Mouse (Mus musculus): ENCODE results near the gene Gm43720. TPM values are rescaled to one million over a fixed set of nuclear protein-coding genes. Genes with fewer than 3 reads are reported as not detected.

Gm43720 gene
- total RNA-seq (2021): not detected
- long read RNA-seq, experiment 1: 0 reads
- long read RNA-seq, experiment 2, partial matches to known transcripts: 0 of 1 reads
- long read RNA-seq, experiment 2, other reads (novel, unspliced or antisense): 1 of 1 reads

DNA sequence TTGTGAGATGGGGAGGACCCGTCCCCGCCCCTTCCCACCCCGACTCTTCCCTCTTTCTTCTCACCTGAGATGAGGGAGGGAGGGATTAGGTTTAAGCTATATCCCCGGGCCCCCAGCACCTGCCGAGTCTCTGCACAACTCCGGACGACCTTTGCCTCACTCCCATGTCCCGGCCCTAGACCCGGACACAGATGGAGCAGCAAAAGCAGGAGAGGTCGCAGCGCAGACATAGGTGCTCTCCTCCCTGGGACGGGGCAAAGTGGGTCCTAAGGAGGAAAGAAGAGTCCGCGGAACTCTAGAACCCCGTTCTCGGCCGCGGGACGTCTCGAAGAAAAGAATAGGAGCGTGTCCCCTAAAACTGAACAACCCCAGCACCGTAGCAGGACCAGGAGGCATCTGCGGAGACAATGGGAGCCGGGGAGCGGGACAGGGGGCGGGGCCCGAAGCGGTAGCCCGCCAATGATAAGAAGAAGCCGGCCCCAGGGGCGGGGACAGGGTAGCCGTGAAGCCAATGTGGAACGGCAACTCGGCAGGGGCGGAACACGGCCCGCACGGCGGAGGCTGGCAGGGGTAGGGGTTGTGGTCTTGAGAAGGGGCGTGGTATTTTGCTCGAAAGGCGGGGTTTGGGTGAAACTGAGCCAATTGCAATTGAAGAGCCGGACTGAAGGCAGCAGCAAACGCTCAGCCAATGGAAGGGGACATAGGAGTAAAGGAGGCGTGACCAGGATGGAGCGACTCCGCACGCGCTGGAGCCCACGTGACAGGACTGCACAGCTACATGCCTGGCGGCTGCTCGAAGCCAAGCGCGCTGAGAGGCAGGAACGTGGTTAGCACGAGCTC, at the start of gene Gm43720, which contains the start of the genes Gpc2 and Stag3:
Gene Gm43720, minus strand, starts transcription at position 374 of the 840 bp plus-strand sequence.
Gene Gpc2, minus strand, starts transcription at position 421 of the 840 bp plus-strand sequence.
Gene Stag3, plus strand, starts transcription at position 656 of the 840 bp plus-strand sequence.
- peak; percentile 67 to 74 for DNase-seq (ENCODE audit: low spot score in 2 of 2)

DNA sequence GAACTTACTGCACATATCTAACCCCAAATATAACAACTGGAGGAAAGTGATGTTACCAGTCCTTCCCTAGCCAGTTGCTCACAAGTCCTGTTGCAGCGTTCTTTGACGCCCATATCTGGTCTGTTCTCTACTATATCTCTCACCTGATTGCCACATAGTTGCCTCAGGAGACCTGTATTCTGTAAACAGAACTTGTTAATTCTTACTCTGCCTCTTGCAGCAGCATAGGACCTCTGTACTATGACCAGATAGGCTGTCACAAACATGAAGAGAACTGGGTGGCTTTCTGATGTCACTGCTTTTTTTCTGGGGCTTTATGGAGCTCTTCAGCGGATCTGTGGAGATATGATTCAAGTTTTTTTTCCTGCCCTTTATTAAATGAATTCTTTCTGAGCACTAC, 33.0 kb upstream of the Gm43720 start:
- no peak for DNase-seq (ENCODE audit: low spot score in 2 of 2)

DNA sequence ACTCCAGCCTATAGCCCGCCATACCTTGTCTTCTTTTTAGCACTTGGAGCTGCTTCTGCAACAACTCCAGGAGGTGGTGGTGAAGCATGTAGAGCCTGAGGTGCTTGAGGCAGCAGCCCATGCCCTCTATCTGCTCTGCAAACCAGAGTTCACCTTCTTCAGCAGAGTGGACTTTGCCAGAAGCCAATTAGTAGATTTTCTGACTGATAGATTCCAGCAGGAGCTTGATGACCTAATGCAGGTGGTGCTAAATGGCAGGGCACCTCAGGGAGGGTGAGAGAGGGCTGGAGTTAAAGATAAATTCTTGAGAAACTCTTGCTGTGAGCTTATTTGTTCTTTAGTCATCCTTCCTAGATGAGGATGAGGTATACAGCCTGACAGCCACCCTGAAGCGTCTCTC, 19.9 kb upstream of the Gm43720 start:
- no peak for DNase-seq (ENCODE audit: low spot score in 2 of 2)

DNA sequence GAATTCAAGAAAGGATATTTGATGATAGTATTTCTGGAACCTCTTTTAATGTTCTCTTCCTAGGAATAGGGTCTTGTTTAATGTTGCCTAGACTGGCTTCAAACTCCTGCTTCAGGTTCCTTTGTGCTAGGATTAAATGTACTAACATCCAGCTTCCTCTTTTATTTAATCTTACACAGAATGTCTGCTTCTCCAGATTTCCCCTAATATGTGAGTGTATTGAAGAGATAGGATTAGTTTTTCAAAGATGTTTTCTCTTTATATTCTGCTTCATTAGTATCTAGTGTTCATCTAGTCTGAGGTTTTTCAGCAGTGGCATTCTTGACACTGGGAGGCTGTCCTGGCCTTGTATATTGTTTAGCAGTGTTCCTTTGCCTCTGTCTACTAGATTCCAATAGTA, 14.4 kb upstream of the Gm43720 start:
- no peak for DNase-seq (ENCODE audit: low spot score in 2 of 2)

DNA sequence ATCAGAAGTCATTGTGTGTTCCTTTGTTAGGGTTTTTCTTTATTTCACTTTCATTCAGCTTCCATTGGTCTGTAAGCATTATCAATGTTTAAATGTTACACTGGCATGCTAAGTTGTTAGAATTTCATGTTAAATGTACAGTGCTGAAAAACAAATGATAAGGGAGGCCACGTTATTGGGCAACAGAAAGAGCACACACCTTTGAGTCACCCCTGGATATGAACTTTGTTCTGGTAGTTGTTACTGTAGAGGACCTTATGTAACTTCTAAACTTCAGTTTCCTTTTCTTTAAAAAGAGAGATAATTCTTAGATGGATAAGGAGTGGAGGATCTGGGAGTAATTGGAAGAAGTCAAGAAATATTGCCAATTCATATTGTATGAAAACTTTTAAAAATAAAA, 11.9 kb upstream of the Gm43720 start:
- no peak for DNase-seq (ENCODE audit: low spot score in 2 of 2)

DNA sequence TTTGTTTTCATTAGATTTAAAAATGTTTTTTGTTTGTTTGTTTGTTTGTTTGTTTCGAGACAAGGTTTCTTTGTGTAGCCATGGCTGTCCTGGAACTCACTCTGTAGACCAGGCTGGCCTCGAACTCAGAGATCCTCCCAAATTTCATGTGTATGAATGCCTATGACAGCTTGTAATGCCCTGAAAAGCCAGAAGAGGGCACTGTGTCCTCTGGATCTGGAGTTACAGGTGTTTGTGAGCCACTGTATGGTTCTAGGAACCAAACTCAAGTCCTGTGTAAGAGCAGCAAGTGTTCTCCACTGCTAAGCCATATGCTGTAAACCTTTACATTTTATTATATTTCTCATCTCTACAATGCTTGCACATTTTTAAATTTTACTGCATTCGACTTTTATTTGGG, 8.1 kb upstream of the Gm43720 start:
- DNase-seq (ENCODE audit: low spot score in 2 of 2): no peak

DNA sequence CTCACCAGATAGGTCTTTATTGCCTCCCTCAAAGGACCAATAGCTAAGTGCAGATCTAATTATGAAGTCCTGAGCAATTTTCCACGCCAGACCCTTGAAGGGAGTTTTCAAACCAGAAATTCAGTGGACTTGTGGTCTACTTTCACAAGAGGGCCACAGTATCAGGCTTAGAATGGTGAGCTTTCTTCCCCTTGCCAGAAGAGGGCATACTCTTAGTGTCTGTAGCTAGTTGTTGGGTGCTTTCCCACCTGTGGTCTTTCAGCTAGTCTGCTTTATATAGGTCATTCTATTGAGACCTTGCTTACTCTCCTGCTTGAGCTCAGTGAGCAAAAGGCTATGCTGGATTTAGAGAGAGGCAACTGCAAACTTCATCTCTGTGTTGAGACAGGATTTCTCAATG, 3.8 kb upstream of the Gm43720 start:
- DNase-seq (ENCODE audit: low spot score in 2 of 2): no peak

DNA sequence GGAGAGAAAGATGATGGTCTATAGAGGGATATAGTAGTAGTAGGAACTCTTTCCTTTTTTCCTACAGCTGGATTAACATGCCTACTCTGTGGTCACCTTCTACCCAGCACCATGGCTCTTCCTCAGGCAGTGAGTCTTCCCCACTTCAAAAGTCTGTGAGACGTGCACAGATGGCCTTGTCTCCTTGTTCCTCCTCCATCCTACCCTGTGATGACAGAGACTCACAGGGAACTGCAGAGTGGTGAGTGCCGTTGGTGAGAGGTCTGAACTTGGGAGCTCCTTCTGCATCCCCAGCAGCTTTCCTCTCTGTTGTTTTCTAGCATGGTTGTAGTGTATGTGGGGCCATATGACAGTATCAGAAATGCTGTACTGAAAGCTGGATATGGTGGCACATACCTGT, 2.0 kb upstream of the Gm43720 start:
- DNase-seq (ENCODE audit: low spot score in 2 of 2): no peak

DNA sequence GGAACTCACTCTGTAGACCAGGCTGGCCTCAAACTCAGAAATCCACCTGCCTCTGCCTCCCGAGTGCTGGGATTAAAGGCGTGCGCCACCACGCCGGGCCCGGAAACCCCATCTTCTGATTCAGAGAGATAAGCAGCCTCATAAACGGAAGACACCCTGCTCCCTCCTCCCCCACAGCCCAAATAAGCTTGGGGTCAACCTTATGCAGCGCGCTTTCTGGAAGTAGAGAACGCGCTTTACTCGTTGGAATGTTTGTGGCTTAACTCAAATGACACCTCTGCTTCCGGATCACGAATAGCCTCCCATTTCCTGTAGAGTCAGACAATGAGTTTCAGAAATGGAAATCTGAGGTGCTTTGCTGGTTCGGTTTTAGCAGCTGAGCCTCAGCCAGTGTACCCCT, 1.1 kb upstream of the Gm43720 start:
- no peak for DNase-seq (ENCODE audit: low spot score in 2 of 2)

DNA sequence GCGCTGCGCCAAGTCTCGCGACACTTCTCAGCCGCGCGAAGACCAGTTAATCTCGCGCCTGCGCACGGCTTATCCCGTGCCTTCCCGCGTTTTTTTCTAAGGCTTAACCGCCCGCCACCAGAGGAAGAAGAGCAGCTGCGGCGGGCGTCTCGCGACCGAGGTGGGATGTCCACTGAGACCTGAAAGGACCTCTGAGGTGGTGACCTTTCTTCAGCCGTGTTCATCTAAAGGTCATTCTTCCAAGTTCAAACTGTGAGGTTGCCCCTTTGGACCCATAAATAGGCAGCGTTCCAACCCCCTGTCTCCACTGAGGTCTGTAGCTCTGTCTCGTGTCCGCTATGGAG, 639 bp upstream of the Gm43720 start:
- DNase-seq (ENCODE audit: low spot score in 2 of 2): no peak

DNA sequence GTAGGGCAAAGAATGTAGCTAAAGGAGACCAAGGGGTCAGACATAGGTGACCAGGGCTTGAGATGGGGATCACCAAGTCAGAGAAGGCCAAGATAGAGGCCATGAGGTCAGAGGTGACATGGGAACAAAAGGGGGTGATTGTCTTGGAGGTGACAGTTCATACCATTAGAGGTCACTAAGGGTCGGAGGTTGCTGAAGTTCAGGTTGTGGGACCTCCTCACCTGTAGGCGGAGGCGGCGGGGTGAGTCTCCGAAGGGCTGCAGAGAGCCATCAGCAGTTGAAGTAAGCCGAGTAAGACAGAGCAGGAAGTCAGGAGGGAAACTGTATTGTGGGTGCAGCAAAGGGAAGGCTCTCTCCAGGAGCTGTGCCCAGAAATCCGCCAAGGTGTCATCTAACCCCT, 1.8 kb downstream of the Gm43720 start:
- DNase-seq (ENCODE audit: low spot score in 2 of 2): no peak

DNA sequence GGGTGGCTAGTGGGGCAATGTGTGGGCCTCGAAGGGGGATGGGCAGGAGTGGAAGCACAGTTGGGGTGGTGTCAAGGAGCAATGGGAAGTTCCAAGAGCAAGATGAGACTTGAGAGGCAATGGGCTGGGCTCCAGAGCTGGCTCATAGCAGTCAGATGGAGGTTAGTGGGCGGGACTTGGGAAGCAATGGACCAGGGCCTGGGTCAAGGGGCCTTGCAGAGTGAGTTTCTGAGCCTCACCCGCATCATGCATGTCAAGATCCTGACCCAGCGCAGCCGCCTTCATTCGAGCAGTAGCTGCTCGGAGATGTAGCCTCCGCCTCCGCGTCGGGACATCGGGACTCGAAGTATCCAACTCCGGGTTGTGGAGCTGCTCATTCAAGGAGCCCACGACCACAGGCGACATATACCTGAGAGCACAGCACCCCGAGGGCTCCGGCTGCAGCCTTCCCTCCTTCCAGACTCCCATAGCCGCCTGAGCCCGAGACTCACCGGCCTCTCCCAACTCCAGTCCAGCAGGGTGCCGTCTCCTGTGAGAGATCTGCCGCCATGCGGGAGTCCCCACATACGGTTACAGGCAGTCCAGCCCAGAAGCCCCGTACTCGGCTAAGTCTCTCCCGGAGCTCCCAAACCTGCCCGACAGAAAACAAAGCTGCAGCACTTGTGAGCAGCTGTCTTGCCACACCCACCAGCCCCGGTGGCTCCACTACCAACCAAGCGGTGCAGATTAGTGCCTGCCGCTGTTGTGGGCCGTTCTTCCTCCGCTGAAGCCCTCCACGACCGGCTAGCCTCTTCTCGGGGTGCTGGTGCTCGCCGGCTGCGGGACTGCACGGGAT, 4.3 kb downstream of the Gm43720 start:
- no peak for DNase-seq (ENCODE audit: low spot score in 2 of 2)

DNA sequence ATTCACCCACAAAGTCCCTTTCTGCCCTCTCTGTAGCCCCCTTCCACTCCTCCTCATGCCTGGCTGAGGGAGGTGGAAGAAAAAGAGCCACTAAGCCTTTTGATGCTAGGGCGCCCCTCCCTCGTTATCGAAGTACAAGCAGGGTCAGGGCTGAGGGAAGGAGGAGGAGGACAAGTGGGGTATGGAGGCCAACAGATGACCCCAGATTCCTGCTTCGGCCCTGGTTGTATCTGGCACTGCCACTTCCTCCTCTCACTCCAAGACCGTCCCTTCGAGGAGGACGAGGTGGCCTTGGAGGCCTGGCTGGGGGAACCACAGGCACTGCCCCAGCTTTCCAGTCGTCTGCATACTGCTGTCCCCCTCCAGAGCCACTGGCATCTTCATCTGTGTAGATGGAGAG, 5.6 kb downstream of the Gm43720 start:
- no peak for DNase-seq (ENCODE audit: low spot score in 2 of 2)

DNA sequence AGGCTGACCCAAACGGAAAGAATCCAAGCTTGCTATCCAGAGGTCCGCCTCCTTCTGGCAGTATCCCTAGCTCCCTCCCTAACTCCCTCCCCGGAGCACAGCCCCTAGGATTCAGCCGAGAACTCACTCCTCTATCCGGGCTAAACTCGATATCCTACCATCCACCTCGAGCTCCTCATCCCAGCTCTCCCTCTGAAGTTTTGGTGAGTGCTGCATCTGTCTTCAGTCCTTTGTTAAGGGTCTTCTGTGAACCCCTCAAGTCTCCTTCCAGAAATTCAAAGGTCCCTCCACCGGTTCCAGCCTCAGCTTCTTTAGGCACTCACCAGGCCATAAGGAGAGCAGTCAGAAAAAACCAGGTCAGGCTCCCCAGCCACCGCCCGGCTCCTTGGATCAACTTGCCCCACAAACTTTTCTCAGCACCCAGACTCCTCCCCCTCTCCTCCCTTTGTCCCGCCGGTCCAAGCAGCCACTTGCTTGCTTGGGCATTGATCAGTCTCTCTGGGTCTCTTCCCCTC, 7.3 kb downstream of the Gm43720 start, which contains the start of gene Gal3st4:
Gene Gal3st4, minus strand, starts transcription at position 432 of the 515 bp plus-strand sequence.
- no peak for DNase-seq (ENCODE audit: low spot score in 2 of 2)

DNA sequence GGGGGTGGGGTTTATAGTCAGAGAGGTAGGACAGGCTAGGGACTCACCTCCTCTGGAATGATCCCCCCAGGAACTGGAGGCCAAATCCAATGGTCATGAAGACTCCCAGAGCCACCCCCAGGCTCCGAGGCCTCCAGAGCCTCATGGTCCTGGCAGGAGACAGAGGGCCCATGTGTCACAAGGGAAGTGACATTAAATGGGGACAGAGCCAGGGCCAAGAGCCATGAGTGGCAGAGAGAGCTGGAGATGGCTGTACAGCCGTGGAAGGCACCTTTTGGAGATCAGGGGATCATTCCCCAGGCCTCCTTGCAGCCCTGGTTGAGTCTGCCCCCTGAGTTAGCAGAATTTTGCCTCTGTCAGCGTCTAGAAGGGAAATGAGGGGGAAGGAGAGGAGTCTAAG, 8.5 kb downstream of the Gm43720 start:
- no peak for DNase-seq (ENCODE audit: low spot score in 2 of 2)

DNA sequence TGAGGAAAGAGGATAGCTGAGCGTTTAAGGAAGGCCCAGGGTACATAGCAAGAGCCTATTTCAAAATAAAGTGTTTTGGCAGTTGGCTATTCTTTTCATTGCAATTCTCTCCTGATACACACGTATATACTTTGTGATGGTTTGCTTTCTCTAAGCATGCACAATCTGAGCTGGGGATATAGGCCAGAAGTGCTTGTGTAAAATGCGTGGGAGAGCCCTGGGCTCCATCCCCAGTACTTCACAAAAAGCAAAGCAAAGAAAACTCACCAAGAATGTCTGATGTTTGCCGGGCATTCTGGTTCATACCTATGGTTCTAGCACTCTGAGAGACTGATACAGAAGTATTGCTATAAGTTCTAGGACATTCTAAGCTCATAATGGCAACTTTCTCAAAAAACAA, 10.8 kb downstream of the Gm43720 start:
- no peak for DNase-seq (ENCODE audit: low spot score in 2 of 2)

DNA sequence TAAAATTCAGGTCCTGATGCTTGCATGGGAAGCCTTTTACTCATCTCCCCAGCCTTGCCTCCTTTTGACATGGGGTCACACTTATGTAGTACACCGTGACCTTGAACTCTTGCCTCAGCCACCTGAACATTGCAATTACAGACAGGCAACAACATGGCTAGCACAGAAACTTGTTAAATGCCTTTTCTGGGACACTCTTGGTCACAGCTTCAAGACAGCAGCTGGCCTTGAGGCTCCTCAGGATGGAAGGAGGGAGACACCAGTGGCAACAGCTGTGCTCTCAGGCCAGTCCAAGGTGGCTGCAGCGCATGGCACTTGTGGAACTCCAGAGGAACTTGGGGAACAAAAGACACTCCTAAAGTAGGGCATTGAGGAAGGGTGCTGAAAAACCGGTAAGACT, 12.6 kb downstream of the Gm43720 start:
- no peak for DNase-seq (ENCODE audit: low spot score in 2 of 2)

DNA sequence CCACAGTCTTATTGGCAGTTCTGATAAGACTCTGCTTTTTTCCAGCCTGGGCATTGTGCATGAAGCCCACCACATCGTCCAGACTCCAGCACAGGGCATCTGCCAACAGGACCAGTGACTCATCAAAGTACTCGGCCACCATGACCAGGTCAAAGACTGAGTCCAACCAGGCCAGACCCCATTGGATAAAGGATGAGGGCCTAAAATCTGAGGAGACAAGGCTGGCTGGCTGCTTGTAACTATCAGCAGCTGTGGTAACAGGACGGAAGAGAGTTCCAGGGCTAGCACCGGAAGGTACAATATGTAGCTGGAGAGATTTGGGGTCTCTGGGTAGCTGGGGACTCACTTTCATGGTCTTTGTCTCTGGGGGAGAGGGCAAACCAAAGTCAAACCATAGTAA, 14.0 kb downstream of the Gm43720 start:
- peak in 1 of 2 experiments; percentile 0 for DNase-seq (ENCODE audit: low spot score in 2 of 2)

DNA sequence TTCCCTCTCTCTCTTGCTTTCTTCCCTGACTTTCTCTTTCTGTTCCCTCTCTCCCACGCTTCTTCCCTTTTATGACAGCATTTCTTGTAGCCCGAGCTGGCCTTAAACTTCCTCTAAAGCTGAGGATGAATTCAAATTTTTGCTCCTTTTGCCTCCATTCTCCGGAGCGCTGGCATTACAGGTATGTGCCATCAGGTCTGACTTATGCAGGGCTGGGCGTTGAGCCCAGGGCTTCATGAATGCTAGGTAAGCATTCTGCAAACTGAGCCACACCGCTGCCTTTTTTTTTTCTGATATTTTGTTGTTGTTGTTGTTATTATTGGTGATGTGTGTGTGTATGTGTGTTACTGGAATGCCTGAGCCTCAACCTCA, 15.6 kb downstream of the Gm43720 start:
- DNase-seq (ENCODE audit: low spot score in 2 of 2): no peak

DNA sequence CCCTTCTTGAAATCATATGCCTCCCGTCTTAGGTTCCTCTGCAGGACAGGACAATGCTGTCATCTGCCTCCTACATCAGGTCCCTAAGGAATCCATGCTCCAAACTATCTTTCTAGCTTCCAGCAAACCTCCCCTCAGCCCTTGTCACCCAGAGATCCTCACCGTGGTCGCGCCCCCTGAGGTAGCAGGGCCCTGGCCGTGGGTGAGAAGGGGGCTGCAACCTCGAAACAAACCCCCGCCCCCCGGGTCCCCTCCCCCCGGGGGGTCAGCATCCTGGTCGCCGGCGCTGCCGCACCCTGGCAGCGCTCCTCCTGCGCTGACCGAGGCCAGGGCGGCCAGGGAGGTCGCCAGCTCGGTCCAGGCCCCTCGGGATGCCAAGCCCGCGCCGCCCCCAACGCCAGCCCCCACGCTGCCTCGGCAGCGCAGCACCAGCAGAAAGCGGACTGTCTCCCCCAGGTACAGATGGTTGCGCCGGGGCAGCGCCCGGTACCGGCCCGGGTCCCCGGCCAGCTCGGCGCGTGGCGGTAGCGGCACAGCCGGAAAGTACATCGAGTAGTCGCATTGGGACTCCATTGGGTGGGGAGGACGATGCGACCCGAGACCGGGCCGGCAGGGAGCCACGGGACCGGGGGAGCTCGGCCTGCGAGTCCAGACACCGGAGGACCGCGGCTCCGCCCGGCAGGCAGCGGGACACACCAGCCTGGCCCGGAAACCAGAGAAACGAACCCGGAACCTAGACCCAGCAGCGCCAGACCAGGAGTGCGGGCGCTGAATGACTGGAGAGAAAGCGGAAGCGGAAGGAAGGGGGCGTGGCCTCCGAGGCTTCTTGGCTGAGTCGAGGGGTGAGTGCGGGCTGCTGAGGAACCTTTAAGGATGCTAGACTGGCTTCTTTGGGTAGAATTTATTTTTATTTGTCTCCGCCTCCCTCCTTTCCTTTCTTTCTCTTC, 16.2 kb downstream of the Gm43720 start, which contains the start of gene BC037034:
Gene BC037034, minus strand, starts transcription at position 774 of the 947 bp plus-strand sequence.
- peak; percentile 89 to 91 for DNase-seq (ENCODE audit: low spot score in 2 of 2)

Data from adrenal gland, adult 18-20 months (tissue).